Mouse (Mus musculus) bone marrow macrophage, adult 2 months (primary cell): ENCODE measurements around the gene Rbp7.
"Not testable (repeated sequence)": the region's sequence is repeated elsewhere in the genome, so short reads cannot be mapped to it uniquely, and the experiment has no call there.

Experiments
- CTCF ChIP-seq: IDR thresholded peaks from 2 replicates; pipeline ENCODE4 v1.5.1; 2012; ENCODE audit warnings: low read depth, mild to moderate bottlenecking, low read length, moderate library complexity
- POLR2A ChIP-seq: IDR thresholded peaks from 2 replicates; pipeline ENCODE4 v1.6.1; 2012; ENCODE audit warnings: mild to moderate bottlenecking, low read depth, low read length, borderline replicate concordance

GRCm38 (mm10) chr4:149457163-149457562 lies 2.4 kb upstream of the Rbp7 start:
- TF ChIP-seq CTCF, POLR2A: not testable (repeated sequence)
